Mouse (Mus musculus) liver, embryonic 14.5 days (tissue): ENCODE results near the gene Cox10.

ENCODE experiments used
- CTCF ChIP-seq: IDR thresholded peaks from 2 replicates; pipeline ENCODE4 v1.5.1; 2016; ENCODE audit warnings: antibody characterized with exemption, low read depth, control low read depth
- EP300 ChIP-seq: IDR thresholded peaks from 2 replicates; pipeline ENCODE4 v1.6.1; 2016; ENCODE audit warnings: antibody characterized with exemption, low read depth

GRCm38 (mm10) chr11:63951831-63952631, 127.2 kb downstream of the Cox10 start:
- TF ChIP-seq CTCF (no peak), EP300 (no peak)
